Mouse (Mus musculus): ENCODE measurements around the gene Actl11.

The Actl11 gene

GRCm38 (mm10) chr9:107964681-107965080, 36.4 kb downstream of the Actl11 start:
- TF ChIP-seq GATA4 (IDR thresholded peaks at IDR 0.05; ENCODE audit: insufficient replicate concordance, low read length) = no peak

- no peak for TF ChIP-seq GATA4 (IDR thresholded peaks at IDR 0.05; ENCODE audit: insufficient replicate concordance, low read length)
Measured at GRCm38 (mm10) chr9:107966676-107967075, 38.4 kb downstream of the Actl11 start.

- no peak for TF ChIP-seq GATA4 (IDR thresholded peaks at IDR 0.05; ENCODE audit: insufficient replicate concordance, low read length)
Measured at GRCm38 (mm10) chr9:107967437-107967836, 39.2 kb downstream of the Actl11 start.

GRCm38 (mm10) chr9:107968531-107968930, 40.3 kb downstream of the Actl11 start:
- TF ChIP-seq GATA4 (IDR thresholded peaks at IDR 0.05; ENCODE audit: insufficient replicate concordance, low read length) = no peak

DNA sequence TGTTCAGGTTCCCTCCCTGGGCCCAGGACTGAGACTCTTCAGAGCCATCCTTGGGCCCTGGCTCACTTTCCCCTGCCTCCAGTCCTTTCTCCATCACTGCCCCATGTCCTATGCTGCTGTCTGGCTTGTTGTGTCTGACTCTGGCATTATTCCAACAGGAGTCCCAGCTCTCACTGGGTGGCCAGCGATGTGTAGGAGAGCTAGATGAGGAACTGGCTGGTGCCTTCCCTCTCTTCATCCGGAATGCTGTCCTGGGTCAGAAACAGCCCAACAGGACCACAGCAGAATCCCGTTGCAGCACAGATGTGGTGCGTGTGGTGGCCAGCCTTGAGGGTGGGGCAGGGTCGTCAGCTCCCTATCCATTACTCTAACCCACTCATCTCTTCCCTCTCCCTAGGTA, 42.0 kb downstream of the Actl11 start:
- no peak for TF ChIP-seq GATA4 (IDR thresholded peaks at IDR 0.05; ENCODE audit: insufficient replicate concordance, low read length)

GRCm38 (mm10) chr9:107971690-107972541, 43.6 kb downstream of the Actl11 start:
- TF ChIP-seq GATA4 (IDR thresholded peaks at IDR 0.05; ENCODE audit: insufficient replicate concordance, low read length) = no peak

GRCm38 (mm10) chr9:107974491-107975171, 46.4 kb downstream of the Actl11 start:
- TF ChIP-seq GATA4 (IDR thresholded peaks at IDR 0.05; ENCODE audit: insufficient replicate concordance, low read length) = peak; percentile 77; the same call in 1 of the 2 replicates

DNA sequence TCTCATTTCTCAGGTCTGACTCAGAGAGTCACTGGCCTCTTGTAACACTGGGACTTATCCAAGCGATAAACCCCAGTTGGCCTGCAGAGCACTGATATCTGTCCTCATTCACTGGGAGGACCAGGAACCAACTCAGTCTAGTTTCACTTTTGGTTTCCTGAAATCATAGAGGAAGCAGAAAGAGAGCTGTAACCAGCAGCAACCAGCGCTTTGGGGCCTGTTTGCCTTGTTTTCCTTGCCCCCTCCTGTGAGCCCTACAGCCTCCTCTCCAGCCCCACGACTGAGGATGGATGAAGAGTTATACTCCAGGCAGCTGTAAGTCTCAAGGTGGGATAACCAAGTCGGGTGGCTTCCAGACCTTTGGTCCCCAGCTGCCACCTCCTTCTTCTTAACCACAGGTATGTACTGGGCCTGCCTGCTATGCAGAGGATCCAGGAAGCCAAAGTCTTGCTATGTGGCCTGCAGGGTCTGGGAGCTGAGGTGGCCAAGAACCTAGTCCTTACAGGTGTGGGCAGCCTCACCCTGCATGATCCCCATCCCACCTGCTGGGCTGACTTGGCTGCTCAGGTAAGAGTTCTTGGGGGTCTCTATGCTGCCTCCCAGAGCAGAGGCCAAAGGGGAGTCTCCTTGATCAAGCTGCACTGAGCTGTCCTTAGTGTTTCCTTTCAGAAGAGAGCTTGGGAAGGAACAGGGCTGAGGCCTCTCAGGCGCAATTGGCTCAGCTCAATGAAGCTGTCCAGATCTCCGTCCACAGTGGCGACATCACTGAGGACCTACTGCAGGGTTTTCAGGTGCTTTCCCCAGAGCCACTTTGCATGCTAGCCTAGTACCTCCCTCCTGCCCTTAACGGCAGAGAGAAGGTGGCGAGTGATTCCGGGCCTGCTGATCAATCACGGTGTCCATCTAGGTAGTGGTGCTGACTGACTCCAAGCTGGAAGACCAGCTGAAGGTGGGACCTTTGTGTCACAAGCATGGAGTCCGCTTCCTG, 47.4 kb downstream of the Actl11 start, which contains the start of gene Uba7:
TSS of gene Uba7 (plus strand) at position 107 of the 988 bp plus-strand sequence.
- peak; percentile 97 for TF ChIP-seq GATA4 (IDR thresholded peaks at IDR 0.05; ENCODE audit: insufficient replicate concordance, low read length)

DNA sequence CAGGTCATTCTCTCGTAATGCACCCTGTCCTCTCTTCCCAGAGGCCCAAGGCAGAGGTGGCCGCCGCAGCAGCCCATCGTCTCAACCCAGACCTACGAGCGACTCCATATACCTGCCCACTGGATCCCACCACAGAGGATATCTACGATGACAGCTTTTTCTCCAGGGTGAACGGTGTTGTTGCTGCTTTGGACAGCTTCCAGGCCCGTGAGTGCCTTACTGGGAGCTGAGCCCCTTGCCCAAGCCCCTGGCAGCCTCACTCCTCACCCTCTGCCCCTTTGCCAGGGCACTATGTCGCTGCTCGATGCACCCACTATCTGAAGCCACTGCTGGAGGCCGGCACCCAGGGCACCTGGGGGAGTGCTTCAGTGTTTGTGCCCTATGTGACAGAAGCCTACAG, 50.5 kb downstream of the Actl11 start:
- no peak for TF ChIP-seq GATA4 (IDR thresholded peaks at IDR 0.05; ENCODE audit: insufficient replicate concordance, low read length)

All from liver, adult (tissue).